Mouse (Mus musculus) neural tube, embryonic 13.5 days (tissue): ENCODE results near the gene Plppr1. TPM values are rescaled to one million over a fixed set of nuclear protein-coding genes. Genes with fewer than 3 reads are reported as not detected.

Experiments
- ATAC-seq: fragments of 200-750 bp; cut with Nextera tagmentation; 2 replicates; pipeline ENCODE4 v1.8.0; 2017; ENCODE audit warnings: low read depth, mild to moderate bottlenecking, moderate TSS enrichment, moderate library complexity
- H3K27ac ChIP-seq: fragments of 300-500 bp; sonication (generic); replicated peaks from 2 replicates; pipeline ENCODE4 v1.5.1; 2015; ENCODE audit warnings: moderate library complexity, mild to moderate bottlenecking, inconsistent platforms
- H3K27me3 ChIP-seq: fragments of 300-500 bp; sonication (generic); 2 replicates; pipeline ENCODE4 v1.6.1; 2015; ENCODE audit warnings: mild to moderate bottlenecking, inconsistent platforms
- H3K36me3 ChIP-seq: fragments of 300-500 bp; sonication (generic); 2 replicates; pipeline ENCODE4 v1.6.1; 2015; ENCODE audit warnings: mild to moderate bottlenecking, inconsistent platforms
- H3K4me1 ChIP-seq: fragments of 300-500 bp; sonication (generic); replicated peaks from 2 replicates; pipeline ENCODE4 v1.6.1; 2015; ENCODE audit warnings: inconsistent platforms
- H3K4me2 ChIP-seq: fragments of 300-500 bp; sonication (generic); 2 replicates; pipeline ENCODE4 v1.6.1; 2015; ENCODE audit warnings: inconsistent platforms, mild to moderate bottlenecking, moderate library complexity
- H3K4me3 ChIP-seq: fragments of 300-500 bp; sonication (generic); 2 replicates; pipeline ENCODE4 v1.5.1; 2015; ENCODE audit warnings: mild to moderate bottlenecking, inconsistent platforms
- H3K9ac ChIP-seq: fragments of 300-500 bp; sonication (generic); 2 replicates; pipeline ENCODE4 v1.6.1; 2015; ENCODE audit warnings: moderate library complexity, mild to moderate bottlenecking, inconsistent platforms
- H3K9me3 ChIP-seq: fragments of 300-500 bp; sonication (generic); 2 replicates; pipeline ENCODE4 v1.6.1; 2016; ENCODE audit warnings: inconsistent platforms
- WGBS: fragments of 180-500 bp; shearing (Covaris S2); methylation state at CpG from one replicate; pipeline ENCODE4 v1.1.7; 2015; 5-methylcytosine and 5-hydroxymethylcytosine counted together
- polyA plus RNA-seq: library from polyadenylated mRNA; unstranded; fragments of >200 nt; fragmentation: Nextera tagmentation; extraction: Ambion mirVana; gene quantifications from 2 replicates; pipeline ENCODE4 v1.2.1, GENCODE M21; 2015

Plppr1 gene
- polyA plus RNA-seq, 1 experiment from 2014 or later, result 77.0 TPM

GRCm38 (mm10) chr4:49239451-49239850, 180.4 kb downstream of the Plppr1 start:
- 87% methylated on average over 5 of the region's 5 CpGs for WGBS
- peaks cover under 1% of the 10 kb centered on the region; the same call in 1 of the 2 replicates for H3K4me1 ChIP-seq

GRCm38 (mm10) chr4:49244791-49245190, 185.7 kb downstream of the Plppr1 start:
- Histone ChIP-seq H3K27me3 (no peaks in the 10 kb centered on the region), H3K4me2 (no peak overlapping the region), H3K36me3 (no peaks in the 10 kb centered on the region), H3K4me1 (peaks cover 14% of the 10 kb centered on the region), H3K9me3 (no peaks in the 10 kb centered on the region), H3K9ac (no peak overlapping the region), H3K4me3 (no peak overlapping the region), H3K27ac (no peak overlapping the region)
- 45% methylated on average over 5 of the region's 5 CpGs for WGBS
- ATAC-seq, result no peak

More at GRCm38 (mm10) chr4:49239451-49239850, 180.4 kb downstream of the Plppr1 start:
- H3K27ac ChIP-seq, result no peak overlapping the region
- no peaks in the 10 kb centered on the region for H3K9me3 ChIP-seq
- no peak overlapping the region for H3K4me2 ChIP-seq
- H3K4me3 ChIP-seq, result no peak overlapping the region
- no peaks in the 10 kb centered on the region for H3K36me3 ChIP-seq
- H3K27me3 ChIP-seq, result no peaks in the 10 kb centered on the region
- no peak for ATAC-seq
- H3K9ac ChIP-seq, result no peak overlapping the region

- WGBS, result 73% methylated on average over 2 of the region's 2 CpGs
- H3K36me3 ChIP-seq, result no peaks in the 10 kb centered on the region
- ATAC-seq, result no peak
- H3K9me3 ChIP-seq, result no peaks in the 10 kb centered on the region
- no peak overlapping the region for H3K9ac ChIP-seq
- H3K4me2 ChIP-seq, result no peak overlapping the region
- peaks cover 17% of the 10 kb centered on the region for H3K4me1 ChIP-seq
- H3K27me3 ChIP-seq, result no peaks in the 10 kb centered on the region
- H3K4me3 ChIP-seq, result no peak overlapping the region
- no peak overlapping the region; the same call in 1 of the 2 replicates for H3K27ac ChIP-seq
These were observed 186.2 kb downstream of the Plppr1 start for GRCm38 (mm10) chr4:49245274-49245673.

GRCm38 (mm10) chr4:49251262-49251661, 192.2 kb downstream of the Plppr1 start:
- Histone ChIP-seq H3K9ac (no peak overlapping the region), H3K27ac (no peak overlapping the region), H3K4me2 (no peak overlapping the region), H3K36me3 (no peaks in the 10 kb centered on the region), H3K9me3 (no peaks in the 10 kb centered on the region), H3K4me3 (no peak overlapping the region), H3K27me3 (no peaks in the 10 kb centered on the region), H3K4me1 (peaks cover 18% of the 10 kb centered on the region; the same call in 1 of the 2 replicates)
- ATAC-seq, result no peak
- 16% methylated on average over 3 of the region's 3 CpGs for WGBS

GRCm38 (mm10) chr4:49252169-49252568, 193.1 kb downstream of the Plppr1 start:
- no peak overlapping the region for H3K4me2 ChIP-seq
- no peak overlapping the region for H3K27ac ChIP-seq
- peaks cover 18% of the 10 kb centered on the region; the same call in 1 of the 2 replicates for H3K4me1 ChIP-seq
- H3K9me3 ChIP-seq, result no peaks in the 10 kb centered on the region
- H3K27me3 ChIP-seq, result no peaks in the 10 kb centered on the region
- 93% methylated on average over 3 of the region's 3 CpGs for WGBS
- no peak overlapping the region for H3K9ac ChIP-seq
- H3K4me3 ChIP-seq, result no peak overlapping the region
- ATAC-seq, result no peak
- H3K36me3 ChIP-seq, result no peaks in the 10 kb centered on the region

- Histone ChIP-seq H3K36me3 (no peaks in the 10 kb centered on the region), H3K27ac (0 out of 2 replicates have a peak overlapping the region, but pooled peaks have one; percentile 1), H3K9ac (no peak overlapping the region), H3K4me3 (no peak overlapping the region), H3K4me2 (no peak overlapping the region), H3K27me3 (no peaks in the 10 kb centered on the region), H3K9me3 (no peaks in the 10 kb centered on the region), H3K4me1 (no peaks in the 10 kb centered on the region)
- WGBS, result 73% methylated on average over 5 of the region's 5 CpGs
- peak; percentile 83 for ATAC-seq
These were observed 219.4 kb downstream of the Plppr1 start for GRCm38 (mm10) chr4:49278515-49278914.

GRCm38 (mm10) chr4:49284692-49285291, 225.7 kb downstream of the Plppr1 start:
- WGBS, result 81% methylated on average over 13 of the region's 15 CpGs
- ATAC-seq, result no peak

GRCm38 (mm10) chr4:49285340-49286196, 226.5 kb downstream of the Plppr1 start:
- no peak overlapping the region for H3K9ac ChIP-seq
- H3K9me3 ChIP-seq, result no peaks in the 10 kb centered on the region
- H3K4me2 ChIP-seq, result peak overlapping the region; percentile 13; the same call in 1 of the 2 replicates
- no peak overlapping the region for H3K4me3 ChIP-seq
- ATAC-seq, result peak; percentile 74
- 61% methylated on average over 15 of the region's 15 CpGs for WGBS
- H3K36me3 ChIP-seq, result no peaks in the 10 kb centered on the region
- H3K27me3 ChIP-seq, result no peaks in the 10 kb centered on the region
- H3K4me1 ChIP-seq, result peaks cover 21% of the 10 kb centered on the region
- H3K27ac ChIP-seq, result peak overlapping the region; percentile 81

More at GRCm38 (mm10) chr4:49284692-49285291, 225.7 kb downstream of the Plppr1 start:
- no peaks in the 10 kb centered on the region for H3K9me3 ChIP-seq
- no peak overlapping the region for H3K4me2 ChIP-seq
- no peak overlapping the region for H3K9ac ChIP-seq
- H3K27ac ChIP-seq, result peak overlapping the region; percentile 81
- no peaks in the 10 kb centered on the region for H3K36me3 ChIP-seq
- no peaks in the 10 kb centered on the region for H3K27me3 ChIP-seq
- peaks cover 21% of the 10 kb centered on the region for H3K4me1 ChIP-seq
- H3K4me3 ChIP-seq, result no peak overlapping the region

GRCm38 (mm10) chr4:49286197-49286492, 227.1 kb downstream of the Plppr1 start:
- peak; percentile 27; the same call in 1 of the 2 replicates for ATAC-seq
- Histone ChIP-seq H3K4me1 (peaks cover 21% of the 10 kb centered on the region), H3K9me3 (no peaks in the 10 kb centered on the region), H3K36me3 (no peaks in the 10 kb centered on the region), H3K27me3 (no peaks in the 10 kb centered on the region), H3K4me3 (no peak overlapping the region), H3K9ac (no peak overlapping the region), H3K27ac (peak overlapping the region; percentile 81), H3K4me2 (peak overlapping the region; percentile 13; the same call in 1 of the 2 replicates)
- WGBS, result 59% methylated on average over 4 of the region's 4 CpGs

GRCm38 (mm10) chr4:49296434-49296833, 237.4 kb downstream of the Plppr1 start:
- no peaks in the 10 kb centered on the region for H3K9me3 ChIP-seq
- no peaks in the 10 kb centered on the region for H3K4me1 ChIP-seq
- 52% methylated on average over 1 of the region's 1 CpGs for WGBS
- H3K4me2 ChIP-seq, result no peak overlapping the region
- H3K9ac ChIP-seq, result no peak overlapping the region
- peak; percentile 59; the same call in 1 of the 2 replicates for ATAC-seq
- H3K27me3 ChIP-seq, result no peaks in the 10 kb centered on the region
- H3K36me3 ChIP-seq, result no peaks in the 10 kb centered on the region
- H3K4me3 ChIP-seq, result no peak overlapping the region
- H3K27ac ChIP-seq, result no peak overlapping the region

- Histone ChIP-seq H3K4me1 (no peaks in the 10 kb centered on the region), H3K4me3 (no peak overlapping the region), H3K4me2 (no peak overlapping the region), H3K36me3 (no peaks in the 10 kb centered on the region), H3K27me3 (no peaks in the 10 kb centered on the region), H3K9me3 (no peaks in the 10 kb centered on the region), H3K9ac (no peak overlapping the region), H3K27ac (no peak overlapping the region)
- WGBS, result 54% methylated on average over 1 of the region's 1 CpGs
- no peak for ATAC-seq
These were observed 240.5 kb downstream of the Plppr1 start for GRCm38 (mm10) chr4:49299576-49299975.

- H3K27me3 ChIP-seq, result no peaks in the 10 kb centered on the region
- no peak overlapping the region for H3K4me2 ChIP-seq
- H3K9ac ChIP-seq, result no peak overlapping the region
- no peak overlapping the region for H3K4me3 ChIP-seq
- H3K9me3 ChIP-seq, result no peaks in the 10 kb centered on the region
- peak; percentile 84; the same call in 1 of the 2 replicates for ATAC-seq
- 55% methylated on average over 6 of the region's 6 CpGs for WGBS
- no peaks in the 10 kb centered on the region for H3K4me1 ChIP-seq
- peaks cover 10% of the 10 kb centered on the region; the same call in 1 of the 2 replicates for H3K36me3 ChIP-seq
- no peak overlapping the region for H3K27ac ChIP-seq
These were observed 263.0 kb downstream of the Plppr1 start for GRCm38 (mm10) chr4:49321903-49322635.
